Mouse (Mus musculus): ENCODE measurements around the gene Mat1a.

Gene Mat1a

DNA sequence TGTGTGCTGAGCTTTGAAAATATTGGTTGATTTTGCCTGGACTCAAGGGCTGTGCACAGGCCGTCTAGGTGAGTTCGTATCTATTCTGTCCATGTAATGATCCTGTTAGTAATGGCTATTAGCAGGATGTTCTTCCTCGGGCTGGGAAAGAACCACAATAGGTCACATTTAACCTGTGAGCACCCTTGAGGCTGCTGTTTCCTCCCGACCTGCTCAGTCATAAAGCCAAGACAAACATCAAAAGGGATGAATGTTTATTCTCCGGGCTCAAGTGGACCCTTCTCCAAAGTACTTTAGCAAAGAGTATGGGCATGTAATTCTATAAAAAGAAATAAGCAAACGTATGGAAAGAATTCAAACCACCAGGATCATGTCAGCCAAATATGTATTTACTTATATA, 41.2 kb downstream of the Mat1a start:
- no peak for DNase-seq

- no peak for DNase-seq
Observed at GRCm38 (mm10) chr14:41146922-41147321, 42.1 kb downstream of the Mat1a start.

GRCm38 (mm10) chr14:41147356-41147755, 42.5 kb downstream of the Mat1a start:
- no peak for DNase-seq

GRCm38 (mm10) chr14:41151220-41151898, 46.5 kb downstream of the Mat1a start, which contains the start of gene Mbl1:
TSS of gene Mbl1 (plus strand) at chr14:41151458.
- peak; percentile 51 for DNase-seq

GRCm38 (mm10) chr14:41160076-41160475, 55.2 kb downstream of the Mat1a start:
- no peak for DNase-seq

- peak; percentile 79 for DNase-seq
Observed at GRCm38 (mm10) chr14:41160743-41161142, 55.9 kb downstream of the Mat1a start.

DNA sequence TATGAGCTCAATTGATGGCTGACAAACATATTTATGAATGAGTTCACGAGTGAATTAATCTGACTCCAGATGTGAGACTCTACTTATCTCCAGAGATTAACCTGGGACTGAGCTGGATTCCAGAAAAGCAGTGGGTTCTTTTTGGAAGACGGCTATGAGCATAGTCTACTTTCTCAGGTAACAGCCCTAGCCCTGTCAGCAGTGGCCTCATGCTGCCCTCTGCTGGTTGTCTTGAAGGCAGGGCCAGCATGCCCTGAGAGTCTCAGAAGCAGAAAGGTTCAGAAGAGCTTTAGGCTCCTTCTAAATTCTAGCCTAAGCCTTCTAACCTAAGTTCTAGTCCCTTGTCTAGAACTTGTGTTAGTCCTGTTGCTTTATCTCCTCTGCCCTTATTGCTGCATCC, 57.8 kb downstream of the Mat1a start:
- peak; percentile 11 for DNase-seq

DNA sequence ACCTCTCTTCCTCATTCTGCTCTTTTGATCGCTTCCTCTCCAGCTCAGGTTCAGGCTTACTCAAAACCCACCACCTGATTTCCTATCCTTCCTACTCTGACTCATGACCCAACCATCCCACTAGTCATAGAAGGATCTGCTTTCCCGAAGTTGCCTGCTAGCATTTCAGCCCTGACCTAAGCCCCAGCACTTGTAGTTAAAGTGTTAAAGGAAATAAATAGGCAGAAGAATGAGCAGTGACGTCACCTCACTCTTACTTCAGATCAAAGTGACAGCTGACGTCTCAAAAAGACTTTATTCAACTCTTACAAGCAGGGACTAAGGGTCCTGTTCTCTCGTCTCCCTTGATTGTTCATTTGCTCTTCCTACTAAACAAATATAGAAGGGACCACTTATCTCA, 62.4 kb downstream of the Mat1a start:
- no peak for DNase-seq

DNA sequence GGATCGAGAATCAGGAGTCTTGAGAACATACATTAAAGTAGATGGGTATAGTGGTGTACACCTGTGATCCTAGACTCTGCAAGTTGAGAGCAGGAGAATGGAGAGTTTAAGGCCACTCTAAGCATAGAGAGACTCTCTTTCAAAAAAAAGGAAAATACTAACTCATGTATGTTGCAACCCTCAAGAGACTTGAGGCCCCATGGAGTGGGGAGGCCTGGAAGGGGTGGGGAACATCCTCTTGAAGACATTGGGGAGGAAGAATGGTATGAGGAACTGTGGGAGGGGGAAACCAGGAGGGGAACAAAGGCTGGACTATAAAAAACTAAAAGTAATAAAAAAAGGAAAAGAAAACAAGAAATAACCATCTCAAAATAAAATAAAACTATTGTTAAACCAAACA, 63.7 kb downstream of the Mat1a start:
- DNase-seq = no peak

DNA sequence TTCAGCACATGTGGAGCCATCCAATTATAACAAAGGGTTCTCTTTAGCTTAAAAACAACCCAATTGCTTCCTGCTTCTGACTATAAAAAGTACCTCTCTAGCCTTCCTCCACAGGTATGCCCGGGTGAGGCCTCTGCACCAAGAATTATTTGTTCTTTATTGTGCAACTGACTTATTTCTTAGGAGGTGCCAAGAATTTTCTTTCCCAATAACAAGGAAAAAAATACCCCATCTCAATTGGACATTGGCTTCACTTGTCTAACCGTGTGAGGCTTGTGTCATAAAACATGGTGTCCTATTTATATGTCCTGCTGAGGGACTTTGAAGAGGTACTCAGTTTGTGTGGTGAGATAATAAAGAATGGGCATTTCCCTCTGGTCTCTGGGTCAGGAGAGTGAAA, 65.7 kb downstream of the Mat1a start:
- no peak for DNase-seq

Data from kidney, adult 11 months (tissue).